13 mouse cellular contexts compared by ENCODE assay signal in genomic region chr14:25323542-25324484, GRCm38 (mm10).
A peak's percentile ranks its signal among the peaks of the same experiment; 100 is the strongest.
DNase-seq lines count a peak whose midpoint lies in the region; ATAC-seq lines count a peak whose summit lies in the region.
"Had no signal": no experiment of that assay in that cellular context is flagged by ENCODE, and none has a peak within 500 bp of the region (broad histone marks: within the 10 kb centered on the region; RNA-seq: fewer than 3 reads in every experiment).

No protein-coding gene starts in this region.

- no peaks in the 10 kb centered on the region for H3K9me3 ChIP-seq in forebrain, embryonic 11.5 days (ENCODE audit: control insufficient read depth, low read length)
- no peaks in the 10 kb centered on the region for H3K9me3 ChIP-seq in forebrain, embryonic 16.5 days (ENCODE audit: control insufficient read depth, low read length)
- H3K9me3 ChIP-seq in hindbrain, embryonic 11.5 days (ENCODE audit: control insufficient read depth, low read length) = no peaks in the 10 kb centered on the region
- H3K9me3 ChIP-seq: heart, embryonic 15.5 days had no signal

- H3K36me3 ChIP-seq in forebrain, embryonic 11.5 days (ENCODE audit: control insufficient read depth, insufficient read depth, low read length) = no peaks in the 10 kb centered on the region
- H3K36me3 ChIP-seq in forebrain, embryonic 16.5 days (ENCODE audit: control insufficient read depth, insufficient read depth) = no peaks in the 10 kb centered on the region
- no peaks in the 10 kb centered on the region for H3K36me3 ChIP-seq in hindbrain, embryonic 11.5 days (ENCODE audit: control insufficient read depth, insufficient read depth, low read length)
- H3K36me3 ChIP-seq: heart, embryonic 15.5 days had no signal

- no peak overlapping the region for H3K9ac ChIP-seq in forebrain, embryonic 11.5 days (ENCODE audit: low read length)
- no peak overlapping the region for H3K9ac ChIP-seq in forebrain, embryonic 16.5 days (replicated peaks; ENCODE audit: low read depth, low read length)
- no peak overlapping the region for H3K9ac ChIP-seq in hindbrain, embryonic 11.5 days (ENCODE audit: low read depth, low read length)
- H3K9ac ChIP-seq: heart, embryonic 15.5 days had no signal

- no peaks in the 10 kb centered on the region for H3K27me3 ChIP-seq in forebrain, embryonic 11.5 days (ENCODE audit: control insufficient read depth, insufficient read depth, low read length)
- no peaks in the 10 kb centered on the region for H3K27me3 ChIP-seq in forebrain, embryonic 16.5 days (replicated peaks; ENCODE audit: control insufficient read depth, insufficient read depth, low read length)
- no peaks in the 10 kb centered on the region for H3K27me3 ChIP-seq in hindbrain, embryonic 11.5 days (ENCODE audit: control insufficient read depth, insufficient read depth, low read length)
- H3K27me3 ChIP-seq: heart, embryonic 15.5 days; Patski had no signal

- H3K4me1 ChIP-seq in forebrain, embryonic 11.5 days (replicated peaks; ENCODE audit: control insufficient read depth, insufficient read depth, low read length) = peaks cover 14% of the 10 kb centered on the region
- H3K4me1 ChIP-seq in forebrain, embryonic 16.5 days (replicated peaks; ENCODE audit: control insufficient read depth, insufficient read depth, low read length) = peaks cover 30% of the 10 kb centered on the region
- peaks cover 5% of the 10 kb centered on the region for H3K4me1 ChIP-seq in hindbrain, embryonic 11.5 days (replicated peaks; ENCODE audit: control insufficient read depth, insufficient read depth, low read length)

- peak overlapping the region; percentile 37; the same call in 1 of the 2 replicates for H3K27ac ChIP-seq in forebrain, embryonic 11.5 days (ENCODE audit: low read depth, low read length)
- no peak overlapping the region for H3K27ac ChIP-seq in forebrain, embryonic 16.5 days (ENCODE audit: low read length)
- no peak overlapping the region for H3K27ac ChIP-seq in hindbrain, embryonic 11.5 days (ENCODE audit: low read depth, low read length)
- H3K27ac ChIP-seq: heart, embryonic 15.5 days; macrophage had no signal

- no peak for DNase-seq in forebrain, embryonic 11.5 days (ENCODE audit: low spot score)
- DNase-seq in B cell, adult 2 months = peak; percentile 42 to 53
- peak; percentile 35 for DNase-seq in hindbrain, embryonic 11.5 days (ENCODE audit: low spot score)
- DNase-seq in urinary bladder, adult 2 months (ENCODE audit: low spot score) = no peak
- no peak for DNase-seq in left cerebral cortex, adult 18-20 months (ENCODE audit: low spot score in 2 of 2)
- no peak for DNase-seq in heart, postnatal 4 days
- DNase-seq: cerebellum, postnatal 10 days; liver had no signal

- no peak overlapping the region for H3K4me3 ChIP-seq in forebrain, embryonic 11.5 days (ENCODE audit: low read depth, low read length)
- no peak overlapping the region for H3K4me3 ChIP-seq in forebrain, embryonic 16.5 days (replicated peaks; ENCODE audit: low read length)
- no peak overlapping the region for H3K4me3 ChIP-seq in hindbrain, embryonic 11.5 days (ENCODE audit: low read depth, low read length)
- H3K4me3 ChIP-seq: heart, embryonic 15.5 days had no signal

- 90% methylated on average over 6 of the region's 6 CpGs for WGBS in forebrain, embryonic 11.5 days
- 93% methylated on average over 6 of the region's 6 CpGs for WGBS in forebrain, embryonic 16.5 days
- WGBS in hindbrain, embryonic 11.5 days = 91% methylated on average over 6 of the region's 6 CpGs

- H3K4me2 ChIP-seq in forebrain, embryonic 11.5 days (ENCODE audit: low read depth, low read length, severe bottlenecking) = no peak overlapping the region
- no peak overlapping the region for H3K4me2 ChIP-seq in forebrain, embryonic 16.5 days (ENCODE audit: low read length)
- no peak overlapping the region for H3K4me2 ChIP-seq in hindbrain, embryonic 11.5 days (replicated peaks; ENCODE audit: low read depth, low read length)
- H3K4me2 ChIP-seq: heart, embryonic 15.5 days had no signal

- ATAC-seq in forebrain, embryonic 11.5 days (replicated peaks; ENCODE audit: low FRiP score) = peak; percentile 24; the same call in 1 of the 2 replicates
- no peak for ATAC-seq in forebrain, embryonic 16.5 days
- 0 out of 2 replicates have a peak, but pooled peaks have one; percentile 25 for ATAC-seq in hindbrain, embryonic 11.5 days (ENCODE audit: low FRiP score)
- ATAC-seq in megakaryocyte progenitor cell, adult 5-6 weeks (replicated peaks; ENCODE audit: poor library complexity) = 0 out of 2 replicates have a peak, but pooled peaks have one; percentile 23
- ATAC-seq: Patski had no signal

Comparison
In these comparisons a context has a peak if more than half of its experiments do, and no peak if none do; other contexts are left out.
1. DNase-seq: peak in B cell, adult 2 months (2 of 2) and hindbrain, embryonic 11.5 days (single experiment); none in forebrain, embryonic 11.5 days (single experiment), urinary bladder, adult 2 months (single experiment), left cerebral cortex, adult 18-20 months (0 of 2) and heart, postnatal 4 days (single experiment).